Mouse (Mus musculus) lung, adult 2 months (tissue): ENCODE results near the gene Cluh. TPM values are rescaled to one million over a fixed set of nuclear protein-coding genes. Genes with fewer than 3 reads are reported as not detected.

ENCODE experiments used
- DNase-seq: peaks from one replicate; pipeline ENCODE4 v3.0.0; 2022
- H3K4me1 ChIP-seq: fragments of 200-500 bp; 2 replicates; pipeline ENCODE4 v1.6.1; 2011; ENCODE audit warnings: low read length; ENCODE audit not compliant: control insufficient read depth, insufficient read depth
- H3K4me3 ChIP-seq: fragments of 200-500 bp; replicated peaks from 2 replicates; pipeline ENCODE3; 2011; ENCODE audit warnings: low read depth, mild to moderate bottlenecking, control low read depth, low read length; ENCODE audit errors: extremely low read depth
- CTCF ChIP-seq: fragments of 200-500 bp; IDR thresholded peaks from 2 replicates; pipeline ENCODE4 v1.5.1; 2011; ENCODE audit warnings: mild to moderate bottlenecking, low read length, control low read depth; ENCODE audit not compliant: insufficient read depth
- POLR2A ChIP-seq: fragments of 200-500 bp; IDR thresholded peaks from 2 replicates; pipeline ENCODE4 v1.6.1; 2011; ENCODE audit warnings: low read depth, mild to moderate bottlenecking, control low read depth, low read length, borderline replicate concordance; ENCODE audit errors: extremely low read depth
- WGBS: fragments of 180-500 bp; shearing (Covaris S2); methylation state at CpG from one replicate; pipeline ENCODE4 v1.1.7; 2018; 5-methylcytosine and 5-hydroxymethylcytosine counted together
- polyA plus RNA-seq: library from polyadenylated mRNA; depleted of rRNA; stranded (reverse); fragments of >200 nt; gene quantifications from 2 replicates; pipeline ENCODE4 v1.2.3, GENCODE M21; 2012

Cluh gene
- polyA plus RNA-seq, 1 experiment: 36.2 TPM

GRCm38 (mm10) chr11:74638791-74639411 is 10.4 kb upstream of the Cluh start:
- peak; percentile 48 for DNase-seq
- 10% methylated on average over 9 of the region's 9 CpGs for WGBS
- Histone ChIP-seq H3K4me3 (peak overlapping the region; percentile 72), H3K4me1 (peaks cover 5% of the 10 kb centered on the region)
- TF ChIP-seq CTCF: no peak
- TF ChIP-seq POLR2A: no peak

DNA sequence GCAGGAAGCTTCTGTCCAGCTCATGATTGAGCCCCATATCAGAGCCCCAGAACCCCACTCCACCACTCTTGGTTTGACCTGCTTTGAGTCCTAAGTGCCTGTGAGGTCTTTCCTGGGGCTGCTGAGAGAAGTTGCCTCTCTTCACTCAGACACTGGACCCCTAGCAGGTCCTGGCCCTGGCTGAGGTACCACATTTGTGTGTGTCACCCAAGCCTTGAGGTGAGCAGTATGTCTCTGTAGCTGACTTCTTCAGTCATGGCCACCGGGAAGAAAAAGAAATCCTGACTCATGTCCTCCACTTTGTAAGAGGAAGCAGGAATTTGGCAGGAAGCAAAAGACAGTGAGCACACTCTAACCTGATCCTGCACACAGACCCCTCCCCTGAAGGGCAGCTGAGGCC is 9.7 kb upstream of the Cluh start:
- peaks cover 5% of the 10 kb centered on the region for H3K4me1 ChIP-seq
- 25% methylated on average over 1 of the region's 1 CpGs for WGBS
- DNase-seq: no peak
- TF ChIP-seq POLR2A (no peak), CTCF (no peak)
- H3K4me3 ChIP-seq: no peak overlapping the region

- TF ChIP-seq CTCF (no peak), POLR2A (no peak)
- peaks cover 13% of the 10 kb centered on the region for H3K4me1 ChIP-seq
- no peak for DNase-seq
- 79% methylated on average over 1 of the region's 1 CpGs for WGBS
- no peak overlapping the region for H3K4me3 ChIP-seq
Observed at GRCm38 (mm10) chr11:74647966-74648365, 1.3 kb upstream of the Cluh start.

DNA sequence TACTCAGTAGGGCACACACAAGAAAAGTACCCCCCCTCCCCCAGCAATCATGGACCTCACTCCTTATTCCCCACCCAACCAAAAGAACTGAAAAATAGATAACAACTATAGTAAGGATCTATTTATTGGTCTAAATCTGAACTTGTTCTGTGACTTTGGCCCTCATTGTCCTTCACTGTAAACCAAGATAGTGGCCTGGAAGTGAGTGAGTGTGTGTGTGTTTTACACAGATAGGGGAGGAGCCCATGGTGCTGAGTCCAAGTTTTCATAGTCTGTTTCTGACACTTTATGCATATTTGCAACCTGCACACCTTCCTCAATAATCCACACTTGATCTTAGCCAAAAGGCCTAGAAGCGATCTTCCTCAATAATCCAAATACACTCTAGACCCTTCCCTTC is 619 bp upstream of the Cluh start:
- TF ChIP-seq CTCF: no peak
- no peak for TF ChIP-seq POLR2A
- peaks cover 13% of the 10 kb centered on the region for H3K4me1 ChIP-seq
- peak overlapping the region; percentile 84 for H3K4me3 ChIP-seq
- 17% methylated on average over 1 of the region's 1 CpGs for WGBS
- DNase-seq: no peak

DNA sequence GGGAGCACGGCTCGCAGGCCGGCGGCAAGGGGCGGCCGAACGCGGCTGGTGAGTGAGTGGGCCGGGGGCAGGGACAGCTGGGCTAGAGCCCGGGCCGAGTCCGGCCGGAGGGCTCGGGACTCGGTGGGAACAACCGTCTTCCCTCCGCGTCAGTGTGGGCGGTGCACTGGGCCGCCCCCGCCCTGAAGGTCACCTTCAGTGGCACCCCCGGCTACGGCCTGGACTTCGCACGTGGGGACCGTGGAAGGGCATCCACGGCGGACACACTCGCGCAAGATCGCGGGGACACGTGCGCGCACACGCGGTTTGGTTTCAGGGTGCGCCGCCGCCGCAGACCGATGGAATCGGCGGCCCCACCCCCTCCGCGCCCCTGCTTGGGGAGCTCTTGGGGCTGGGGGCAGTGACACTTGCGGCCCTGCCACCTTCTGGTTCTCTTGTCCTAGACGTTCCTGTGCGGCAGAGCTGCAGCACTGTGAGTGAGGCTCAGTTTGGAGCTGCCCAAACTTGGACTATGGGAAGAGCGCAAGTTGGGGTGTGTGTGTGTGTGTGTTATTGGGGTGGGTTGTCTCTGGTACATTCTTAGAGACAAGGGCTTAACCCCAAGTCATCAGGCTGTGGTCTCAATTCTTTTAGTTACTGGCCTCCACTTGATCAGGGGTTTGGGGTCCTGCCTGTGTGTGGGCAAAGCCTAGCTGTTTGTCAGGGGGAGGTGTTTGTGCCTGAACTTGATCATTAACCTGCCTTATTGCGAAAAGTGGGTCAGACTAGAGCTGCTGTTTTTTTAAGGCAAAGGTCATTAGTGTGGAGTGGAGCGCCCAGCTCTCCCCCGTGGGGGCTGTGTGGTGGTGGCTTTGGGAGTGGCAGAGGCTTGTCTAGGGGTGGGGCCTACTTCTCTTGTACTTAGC is 604 bp downstream of the Cluh start:
- DNase-seq: peak; percentile 27
- WGBS: 1% methylated on average over 53 of the region's 53 CpGs
- peak overlapping the region; percentile 65 for H3K4me3 ChIP-seq
- peaks cover 13% of the 10 kb centered on the region for H3K4me1 ChIP-seq
- TF ChIP-seq POLR2A (no peak), CTCF (no peak)

- no peak for DNase-seq
- Histone ChIP-seq H3K4me3 (peak overlapping the region; percentile 4), H3K4me1 (peaks cover 13% of the 10 kb centered on the region)
- TF ChIP-seq POLR2A: no peak
- no peak for TF ChIP-seq CTCF
- WGBS: 35% methylated on average over 4 of the region's 4 CpGs
Observed at GRCm38 (mm10) chr11:74650576-74651100, 1.3 kb downstream of the Cluh start.

GRCm38 (mm10) chr11:74652791-74653191 is 3.5 kb downstream of the Cluh start:
- WGBS: 77% methylated on average over 4 of the region's 4 CpGs
- H3K4me3 ChIP-seq: no peak overlapping the region

GRCm38 (mm10) chr11:74653385-74653784 is 4.1 kb downstream of the Cluh start:
- Histone ChIP-seq H3K4me1 (peaks cover 13% of the 10 kb centered on the region), H3K4me3 (no peak overlapping the region)
- TF ChIP-seq CTCF (no peak), POLR2A (no peak)
- WGBS: 68% methylated on average over 6 of the region's 6 CpGs
- DNase-seq: no peak

More at GRCm38 (mm10) chr11:74652791-74653191, 3.5 kb downstream of the Cluh start:
- peaks cover 13% of the 10 kb centered on the region for H3K4me1 ChIP-seq
- TF ChIP-seq POLR2A (no peak), CTCF (no peak)
- no peak for DNase-seq

DNA sequence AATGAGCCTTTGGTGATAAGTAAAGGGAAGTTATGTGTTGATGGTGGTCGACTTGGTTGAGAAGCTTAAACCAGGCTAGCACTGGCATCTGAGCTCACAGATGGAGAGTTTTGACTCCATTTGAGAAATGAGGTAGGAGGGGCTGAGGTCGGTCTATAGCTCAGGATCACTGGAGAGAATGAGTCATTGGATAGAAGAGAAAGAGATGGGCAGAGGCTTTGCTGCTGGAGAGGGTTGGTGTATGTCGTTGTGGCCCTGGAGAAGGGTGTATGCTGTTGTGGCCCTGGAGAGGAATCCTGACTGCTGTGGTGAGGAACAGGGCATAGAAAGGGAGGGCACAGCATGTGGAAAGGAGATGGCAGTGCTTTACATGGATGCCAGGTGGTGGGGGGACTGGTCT is 6.6 kb downstream of the Cluh start:
- WGBS: 65% methylated on average over 3 of the region's 3 CpGs
- TF ChIP-seq POLR2A: no peak
- no peak for TF ChIP-seq CTCF
- DNase-seq: no peak
- Histone ChIP-seq H3K4me3 (no peak overlapping the region), H3K4me1 (peaks cover 3% of the 10 kb centered on the region; the same call in 1 of the 2 replicates)
